Mouse (Mus musculus) forebrain, embryonic 11.5 days (tissue): ENCODE results near the gene 1700122O11Rik. TPM values are rescaled to one million over a fixed set of nuclear protein-coding genes. Genes with fewer than 3 reads are reported as not detected.
A peak's percentile ranks its signal among the peaks of the same experiment; 100 is the strongest.

Experiments used
- ATAC-seq: fragments of 200-750 bp; cut with Nextera tagmentation; replicated peaks from 2 replicates; pipeline ENCODE4 v1.8.0; 2017; ENCODE audit warnings: moderate TSS enrichment; ENCODE audit not compliant: low FRiP score
- DNase-seq: peaks from one replicate; pipeline ENCODE4 v3.0.0-alpha.2; 2017; ENCODE audit warnings: low spot score
- H3K27ac ChIP-seq: fragments of 300-500 bp; sonication (generic); 2 replicates; pipeline ENCODE4 v1.5.1; 2014; ENCODE audit warnings: low read depth, low read length
- H3K27me3 ChIP-seq: fragments of 300-500 bp; sonication (generic); 2 replicates; pipeline ENCODE4 v1.6.1; 2014; ENCODE audit warnings: mild to moderate bottlenecking, low read length, mixed read lengths; ENCODE audit not compliant: control insufficient read depth, insufficient read depth
- H3K36me3 ChIP-seq: fragments of 300-500 bp; sonication (generic); 2 replicates; pipeline ENCODE4 v1.6.1; 2014; ENCODE audit warnings: mild to moderate bottlenecking, low read length, moderate library complexity, mixed read lengths; ENCODE audit not compliant: control insufficient read depth, insufficient read depth
- H3K4me1 ChIP-seq: fragments of 300-500 bp; sonication (generic); replicated peaks from 2 replicates; pipeline ENCODE4 v1.6.1; 2014; ENCODE audit warnings: low read length, mixed read lengths; ENCODE audit not compliant: control insufficient read depth, insufficient read depth
- H3K4me2 ChIP-seq: fragments of 300-500 bp; sonication (generic); 2 replicates; pipeline ENCODE4 v1.6.1; 2014; ENCODE audit warnings: low read depth, mild to moderate bottlenecking, low read length, moderate library complexity, mixed read lengths; ENCODE audit not compliant: severe bottlenecking
- H3K4me3 ChIP-seq: fragments of 300-500 bp; sonication (generic); 2 replicates; pipeline ENCODE4 v1.5.1; 2014; ENCODE audit warnings: low read depth, low read length
- H3K9ac ChIP-seq: fragments of 300-500 bp; sonication (generic); 2 replicates; pipeline ENCODE4 v1.6.1; 2014; ENCODE audit warnings: low read length
- H3K9me3 ChIP-seq: fragments of 300-500 bp; sonication (generic); 2 replicates; pipeline ENCODE4 v1.6.1; 2016; ENCODE audit warnings: low read length, mixed read lengths; ENCODE audit not compliant: control insufficient read depth
- WGBS: fragments of 180-500 bp; shearing (Covaris S2); extraction: QIAGEN DNeasy Blood & Tissue Kit; methylation state at CpG from one replicate; pipeline ENCODE4 v1.1.7; 2014; 5-methylcytosine and 5-hydroxymethylcytosine counted together
- polyA plus RNA-seq: library from polyadenylated mRNA; unstranded; fragments of >200 nt; fragmentation: Nextera tagmentation; extraction: Ambion mirVana; gene quantifications from 2 replicates; pipeline ENCODE4 v1.2.1, GENCODE M21; 2014

The 1700122O11Rik gene
- polyA plus RNA-seq, result not detected in 2 replicates

GRCm38 (mm10) chr17:48038193-48038592, at the start of gene 1700122O11Rik:
TSS of gene 1700122O11Rik (minus strand) at chr17:48038293.
- H3K4me1 ChIP-seq, result peaks cover 13% of the 10 kb centered on the region

GRCm38 (mm10) chr17:48080626-48081025, 42.5 kb upstream of the 1700122O11Rik start:
- ATAC-seq (no peak), DNase-seq (no peak)
- H3K9me3 ChIP-seq, result no peaks in the 10 kb centered on the region
- H3K27ac ChIP-seq, result no peak overlapping the region
- no peaks in the 10 kb centered on the region for H3K27me3 ChIP-seq
- WGBS, result 45% methylated on average over 3 of the region's 3 CpGs
- no peaks in the 10 kb centered on the region for H3K36me3 ChIP-seq
- H3K9ac ChIP-seq, result no peak overlapping the region
- H3K4me1 ChIP-seq, result no peaks in the 10 kb centered on the region
- no peak overlapping the region for H3K4me3 ChIP-seq
- no peak overlapping the region for H3K4me2 ChIP-seq

More at GRCm38 (mm10) chr17:48038193-48038592, at the start of gene 1700122O11Rik:
- no peaks in the 10 kb centered on the region for H3K36me3 ChIP-seq
- ATAC-seq (no peak), DNase-seq (no peak)
- H3K27me3 ChIP-seq, result peaks cover 2% of the 10 kb centered on the region; the same call in 1 of the 2 replicates
- 93% methylated on average over 2 of the region's 2 CpGs for WGBS
- no peak within 1 kb of the TSS for H3K9ac ChIP-seq
- no peak within 1 kb of the TSS for H3K4me2 ChIP-seq
- no peak within 1 kb of the TSS for H3K4me3 ChIP-seq
- no peak within 1 kb of the TSS for H3K27ac ChIP-seq
- H3K9me3 ChIP-seq, result no peaks in the 10 kb centered on the region

- no peak overlapping the region for H3K4me2 ChIP-seq
- no peak overlapping the region for H3K4me3 ChIP-seq
- H3K4me1 ChIP-seq, result peaks cover 5% of the 10 kb centered on the region; the same call in 1 of the 2 replicates
- H3K9ac ChIP-seq, result no peak overlapping the region
- ATAC-seq (no peak), DNase-seq (no peak)
- no peaks in the 10 kb centered on the region; the same call in 1 of the 2 replicates for H3K9me3 ChIP-seq
- 17% methylated on average over 5 of the region's 5 CpGs for WGBS
- no peaks in the 10 kb centered on the region for H3K36me3 ChIP-seq
- no peaks in the 10 kb centered on the region for H3K27me3 ChIP-seq
- no peak overlapping the region for H3K27ac ChIP-seq
These were observed 29.6 kb upstream of the 1700122O11Rik start for GRCm38 (mm10) chr17:48067729-48068128.

- ATAC-seq (no peak), DNase-seq (no peak)
- H3K9me3 ChIP-seq, result no peaks in the 10 kb centered on the region; the same call in 1 of the 2 replicates
- 66% methylated on average over 10 of the region's 10 CpGs for WGBS
- H3K9ac ChIP-seq, result no peak overlapping the region
- H3K4me3 ChIP-seq, result no peak overlapping the region
- H3K27ac ChIP-seq, result no peak overlapping the region
- H3K27me3 ChIP-seq, result no peaks in the 10 kb centered on the region
- no peaks in the 10 kb centered on the region for H3K36me3 ChIP-seq
- H3K4me2 ChIP-seq, result no peak overlapping the region
- peaks cover 5% of the 10 kb centered on the region; the same call in 1 of the 2 replicates for H3K4me1 ChIP-seq
These were observed 29.1 kb upstream of the 1700122O11Rik start for GRCm38 (mm10) chr17:48067083-48067614.

GRCm38 (mm10) chr17:48065081-48065501, 27.0 kb upstream of the 1700122O11Rik start:
- WGBS, result 4% methylated on average over 5 of the region's 5 CpGs
- no peaks in the 10 kb centered on the region for H3K36me3 ChIP-seq
- no peaks in the 10 kb centered on the region for H3K9me3 ChIP-seq
- H3K9ac ChIP-seq, result no peak overlapping the region
- peaks cover 5% of the 10 kb centered on the region; the same call in 1 of the 2 replicates for H3K4me1 ChIP-seq
- no peak overlapping the region for H3K4me3 ChIP-seq
- H3K4me2 ChIP-seq, result no peak overlapping the region
- no peaks in the 10 kb centered on the region for H3K27me3 ChIP-seq
- ATAC-seq (peak; percentile 56; the same call in 1 of the 2 replicates), DNase-seq (no peak)
- no peak overlapping the region for H3K27ac ChIP-seq

GRCm38 (mm10) chr17:48064196-48064843, 26.2 kb upstream of the 1700122O11Rik start:
- ATAC-seq, result no peak
- Histone ChIP-seq H3K36me3 (no peaks in the 10 kb centered on the region), H3K4me1 (peaks cover 5% of the 10 kb centered on the region; the same call in 1 of the 2 replicates), H3K9ac (no peak overlapping the region), H3K4me2 (no peak overlapping the region), H3K9me3 (no peaks in the 10 kb centered on the region), H3K27ac (no peak overlapping the region), H3K27me3 (no peaks in the 10 kb centered on the region), H3K4me3 (no peak overlapping the region)
- DNase-seq, result peak; percentile 53
- 40% methylated on average over 10 of the region's 10 CpGs for WGBS

- ATAC-seq, result no peak
- H3K27ac ChIP-seq, result no peak overlapping the region
- peaks cover 11% of the 10 kb centered on the region for H3K4me1 ChIP-seq
- 3% methylated on average over 12 of the region's 12 CpGs for WGBS
- no peaks in the 10 kb centered on the region for H3K36me3 ChIP-seq
- H3K9me3 ChIP-seq, result no peaks in the 10 kb centered on the region
- no peak for DNase-seq
- H3K27me3 ChIP-seq, result peaks cover 11% of the 10 kb centered on the region; the same call in 1 of the 2 replicates
- H3K4me2 ChIP-seq, result no peak overlapping the region
- H3K9ac ChIP-seq, result no peak overlapping the region
- H3K4me3 ChIP-seq, result no peak overlapping the region
These were observed 19.3 kb upstream of the 1700122O11Rik start for GRCm38 (mm10) chr17:48057382-48057781.

- peaks cover 11% of the 10 kb centered on the region for H3K4me1 ChIP-seq
- ATAC-seq (no peak), DNase-seq (no peak)
- no peaks in the 10 kb centered on the region for H3K36me3 ChIP-seq
- H3K4me3 ChIP-seq, result no peak overlapping the region
- H3K4me2 ChIP-seq, result peak overlapping the region; percentile 21; the same call in 1 of the 2 replicates
- WGBS, result 34% methylated on average over 20 of the region's 20 CpGs
- H3K27me3 ChIP-seq, result peaks cover 11% of the 10 kb centered on the region; the same call in 1 of the 2 replicates
- H3K9me3 ChIP-seq, result no peaks in the 10 kb centered on the region
- H3K9ac ChIP-seq, result no peak overlapping the region
- no peak overlapping the region for H3K27ac ChIP-seq
These were observed 17.2 kb upstream of the 1700122O11Rik start for GRCm38 (mm10) chr17:48055076-48055816.
